Mouse (Mus musculus) CH12.LX (cell line): ENCODE measurements around the gene Krt19.

Experiments
- CTCF ChIP-seq, 2 experiments: IDR thresholded peaks in 1 of 2; conservative IDR thresholded peaks in 1 of 2; 2 replicates each; pipeline ENCODE4 v1.5.1; 2011 to 2012; ENCODE audit warnings: low read depth in 2 of 2, low read length in 2 of 2, improper control_type of control experiment in 1 of 2, inconsistent platforms in 1 of 2, mild to moderate bottlenecking in 1 of 2, moderate library complexity in 1 of 2
- EP300 ChIP-seq: IDR thresholded peaks from 2 replicates; pipeline ENCODE4 v1.6.1; 2011; ENCODE audit warnings: low read length, improper control_type of control experiment
- ETS1 ChIP-seq: conservative IDR thresholded peaks from 2 replicates; pipeline ENCODE4 v1.6.1; 2012; ENCODE audit warnings: low read depth, mild to moderate bottlenecking, inconsistent platforms, low read length, improper control_type of control experiment, moderate library complexity
- HCFC1 ChIP-seq: IDR thresholded peaks from 2 replicates; pipeline ENCODE4 v1.6.1; 2012; ENCODE audit warnings: low read depth, mild to moderate bottlenecking, inconsistent platforms, low read length, improper control_type of control experiment
- KAT2A ChIP-seq: IDR thresholded peaks from 2 replicates; pipeline ENCODE4 v1.6.1; 2012; ENCODE audit warnings: low read length, improper control_type of control experiment, inconsistent platforms; ENCODE audit not compliant: insufficient replicate concordance
- MAFK ChIP-seq: IDR thresholded peaks from 2 replicates; pipeline ENCODE4 v1.6.1; 2011; ENCODE audit warnings: low read length, improper control_type of control experiment; ENCODE audit not compliant: insufficient replicate concordance
- MXI1 ChIP-seq: IDR thresholded peaks from 2 replicates; pipeline ENCODE4 v1.6.1; 2011; ENCODE audit warnings: mild to moderate bottlenecking, low read depth, low read length, improper control_type of control experiment
- POLR2A ChIP-seq: IDR thresholded peaks from 2 replicates; pipeline ENCODE4 v1.6.1; 2011; ENCODE audit warnings: low read depth, mild to moderate bottlenecking, improper control_type of control experiment, low read length
- TBP ChIP-seq: conservative IDR thresholded peaks from 2 replicates; pipeline ENCODE4 v1.6.1; 2011; ENCODE audit warnings: low read depth, low read length, improper control_type of control experiment
- TCF12 ChIP-seq: IDR thresholded peaks from 2 replicates; pipeline ENCODE4 v1.6.1; 2014; ENCODE audit warnings: low read depth, mild to moderate bottlenecking, inconsistent platforms, low read length, improper control_type of control experiment
- UBTF ChIP-seq: IDR thresholded peaks from 2 replicates; pipeline ENCODE4 v1.6.1; 2012; ENCODE audit warnings: low read depth, mild to moderate bottlenecking, inconsistent platforms, low read length, improper control_type of control experiment, moderate library complexity
- USF1 ChIP-seq: IDR thresholded peaks from 2 replicates; pipeline ENCODE4 v1.6.1; 2014; ENCODE audit warnings: low read depth, mild to moderate bottlenecking, inconsistent platforms, low read length, improper control_type of control experiment
- ZMIZ1 ChIP-seq: IDR thresholded peaks from 2 replicates; pipeline ENCODE4 v1.6.1; 2012; ENCODE audit warnings: low read depth, mild to moderate bottlenecking, inconsistent platforms, low read length, improper control_type of control experiment

DNA sequence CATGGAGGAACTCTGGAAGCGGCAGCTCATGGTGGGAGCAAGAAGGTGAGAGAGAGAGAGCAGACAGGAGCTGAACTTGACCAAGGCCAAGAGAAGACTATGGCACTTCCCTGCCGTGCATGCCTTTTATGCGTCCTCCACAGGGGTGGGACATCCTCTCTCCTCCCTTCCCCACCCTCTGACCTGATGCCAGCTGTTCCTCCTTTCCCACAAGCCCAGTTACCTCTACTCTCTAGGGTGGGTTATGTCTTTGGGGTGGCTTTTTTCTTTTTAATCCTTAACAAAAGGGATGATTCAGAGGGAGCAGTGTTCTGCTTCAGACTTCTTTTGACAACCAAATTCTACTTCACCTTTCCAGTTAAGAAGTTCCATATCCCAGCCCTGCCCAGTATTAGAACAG lies 27.0 kb downstream of the Krt19 start, which contains the start of gene Krt13:
- TF ChIP-seq CTCF (conservative IDR thresholded peaks at IDR 0.05 in 1 of 2, IDR thresholded peaks at IDR 0.05 in 1 of 2; ENCODE audit: low read depth in 2 of 2, low read length in 2 of 2) (no peak), TBP (no peak), ZMIZ1 (no peak), HCFC1 (no peak), ETS1 (no peak), EP300 (no peak), KAT2A (no peak), MXI1 (no peak), TCF12 (no peak), MAFK (no peak), USF1 (no peak), POLR2A (no peak), UBTF (no peak)
